Mouse (Mus musculus): Measurements from ENCODE around the gene Sec24c. TPM values are rescaled to one million over a fixed set of nuclear protein-coding genes. Genes with fewer than 3 reads are reported as not detected.

Gene Sec24c
- polyA plus RNA-seq, 1 experiment from 2014 or later: 37.6 TPM

DNA sequence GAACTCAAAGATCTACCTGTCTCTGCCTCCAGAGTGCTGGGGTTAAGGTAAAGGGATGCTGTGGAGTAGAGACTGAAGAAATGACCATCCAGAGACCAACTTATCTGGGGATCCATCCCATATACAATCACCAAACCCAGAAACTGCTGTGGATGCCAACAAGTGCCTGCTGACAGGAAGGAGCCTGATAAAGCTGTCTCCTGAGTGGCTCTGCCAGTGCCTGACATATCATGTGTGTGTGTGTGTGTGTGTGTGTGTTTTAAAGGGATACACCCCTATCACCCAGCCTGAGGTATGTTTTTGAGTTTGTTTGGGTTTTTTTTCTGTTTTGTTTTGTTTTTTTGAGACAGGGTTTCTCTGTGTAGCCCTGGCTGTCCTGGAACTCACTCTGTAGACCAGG lies 27.7 kb upstream of the Sec24c start:
- TF ChIP-seq EP300 (IDR thresholded peaks at IDR 0.05) (no peak), CTCF (IDR thresholded peaks at IDR 0.05) (no peak)
- Histone ChIP-seq H3K27ac (ENCODE audit: low read length) (no peak overlapping the region), H3K4me3 (ENCODE audit: low read depth, low read length) (no peak overlapping the region), H3K36me3 (ENCODE audit: insufficient read depth, low read length) (no peaks in the 10 kb centered on the region), H3K4me1 (ENCODE audit: insufficient read depth, low read depth, low read length) (no peaks in the 10 kb centered on the region), H3K9me3 (ENCODE audit: low read length) (no peaks in the 10 kb centered on the region), H3K9ac (replicated peaks; ENCODE audit: low read depth) (no peak overlapping the region), H3K27me3 (replicated peaks; ENCODE audit: insufficient read depth, low read length) (no peaks in the 10 kb centered on the region), H3K4me2 (replicated peaks; ENCODE audit: low read depth, low read length) (no peak overlapping the region)
- ATAC-seq: no peak
- no peak for DNase-seq (ENCODE audit: low spot score)

DNA sequence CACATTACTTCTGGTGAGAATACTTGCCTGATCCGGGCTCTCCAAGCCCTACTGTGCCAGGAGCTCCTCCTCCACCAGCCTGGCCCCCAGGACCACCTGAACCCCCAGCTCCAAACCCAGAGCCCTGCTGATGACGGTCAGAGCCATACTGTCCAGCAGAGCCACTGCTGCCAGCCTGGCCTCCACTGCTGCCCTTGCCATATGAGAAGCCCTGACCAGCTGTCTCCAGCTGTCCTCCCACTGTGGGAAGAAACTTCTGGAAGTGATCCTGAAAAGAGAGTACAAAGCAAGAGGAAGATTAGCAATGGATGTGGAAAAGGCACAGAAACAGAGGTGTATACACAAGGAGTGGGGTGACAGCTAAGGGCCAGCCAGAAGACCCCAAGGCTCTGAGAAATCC lies 23.1 kb upstream of the Sec24c start:
- no peak overlapping the region for H3K9ac ChIP-seq (replicated peaks; ENCODE audit: low read depth)

DNA sequence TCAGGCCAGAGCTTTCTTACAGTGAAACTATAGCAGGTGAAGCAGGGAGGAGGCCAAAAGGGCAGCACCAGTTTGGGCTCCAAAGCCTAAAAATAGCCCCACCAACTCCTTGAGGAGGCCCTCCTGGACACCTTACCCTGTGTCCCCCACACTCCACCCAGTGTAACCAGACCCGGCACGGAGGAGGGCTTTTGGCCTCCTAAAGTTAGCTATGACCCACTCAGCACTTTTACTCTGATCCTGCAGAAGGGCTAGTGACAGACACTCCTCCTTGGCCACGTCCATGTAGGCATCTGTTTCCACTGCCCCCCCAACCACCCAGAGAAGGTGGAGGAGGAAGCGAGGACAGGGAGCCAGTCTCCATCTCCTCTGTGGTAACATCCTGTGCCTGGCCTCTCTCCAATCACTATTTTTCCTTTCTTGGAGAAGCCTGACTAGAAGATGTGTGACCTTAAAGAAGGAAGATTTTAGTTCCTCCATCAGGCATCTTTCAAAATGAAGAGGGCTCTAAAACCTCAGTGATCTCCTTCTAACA lies 22.3 kb upstream of the Sec24c start:
- H3K9ac ChIP-seq (replicated peaks; ENCODE audit: low read depth): no peak overlapping the region
- no peak overlapping the region for H3K4me3 ChIP-seq (ENCODE audit: low read depth, low read length)
- no peaks in the 10 kb centered on the region for H3K9me3 ChIP-seq (ENCODE audit: low read length)
- DNase-seq (ENCODE audit: low spot score) (no peak), ATAC-seq (no peak)
- TF ChIP-seq EP300 (IDR thresholded peaks at IDR 0.05) (no peak), CTCF (IDR thresholded peaks at IDR 0.05) (no peak)
- H3K4me2 ChIP-seq (replicated peaks; ENCODE audit: low read depth, low read length): no peak overlapping the region
- H3K36me3 ChIP-seq (ENCODE audit: insufficient read depth, low read length): no peaks in the 10 kb centered on the region
- 59% methylated on average over 4 of the region's 4 CpGs for WGBS
- no peaks in the 10 kb centered on the region for H3K4me1 ChIP-seq (ENCODE audit: insufficient read depth, low read depth, low read length)
- H3K27me3 ChIP-seq (replicated peaks; ENCODE audit: insufficient read depth, low read length): no peaks in the 10 kb centered on the region
- no peak overlapping the region for H3K27ac ChIP-seq (ENCODE audit: low read length)

More for the DNA sequence above, 23.1 kb upstream of the Sec24c start:
- H3K36me3 ChIP-seq (ENCODE audit: insufficient read depth, low read length): no peaks in the 10 kb centered on the region
- H3K4me2 ChIP-seq (replicated peaks; ENCODE audit: low read depth, low read length): no peak overlapping the region
- H3K27ac ChIP-seq (ENCODE audit: low read length): no peak overlapping the region
- 0 out of 2 replicates have a peak, but pooled peaks have one; percentile 26 for ATAC-seq
- H3K4me3 ChIP-seq (ENCODE audit: low read depth, low read length): no peak overlapping the region
- no peak for DNase-seq (ENCODE audit: low spot score)
- H3K27me3 ChIP-seq (replicated peaks; ENCODE audit: insufficient read depth, low read length): no peaks in the 10 kb centered on the region
- 76% methylated on average over 2 of the region's 2 CpGs for WGBS
- no peaks in the 10 kb centered on the region for H3K9me3 ChIP-seq (ENCODE audit: low read length)
- H3K4me1 ChIP-seq (ENCODE audit: insufficient read depth, low read depth, low read length): no peaks in the 10 kb centered on the region
- TF ChIP-seq CTCF (IDR thresholded peaks at IDR 0.05) (no peak), EP300 (IDR thresholded peaks at IDR 0.05) (no peak)

DNA sequence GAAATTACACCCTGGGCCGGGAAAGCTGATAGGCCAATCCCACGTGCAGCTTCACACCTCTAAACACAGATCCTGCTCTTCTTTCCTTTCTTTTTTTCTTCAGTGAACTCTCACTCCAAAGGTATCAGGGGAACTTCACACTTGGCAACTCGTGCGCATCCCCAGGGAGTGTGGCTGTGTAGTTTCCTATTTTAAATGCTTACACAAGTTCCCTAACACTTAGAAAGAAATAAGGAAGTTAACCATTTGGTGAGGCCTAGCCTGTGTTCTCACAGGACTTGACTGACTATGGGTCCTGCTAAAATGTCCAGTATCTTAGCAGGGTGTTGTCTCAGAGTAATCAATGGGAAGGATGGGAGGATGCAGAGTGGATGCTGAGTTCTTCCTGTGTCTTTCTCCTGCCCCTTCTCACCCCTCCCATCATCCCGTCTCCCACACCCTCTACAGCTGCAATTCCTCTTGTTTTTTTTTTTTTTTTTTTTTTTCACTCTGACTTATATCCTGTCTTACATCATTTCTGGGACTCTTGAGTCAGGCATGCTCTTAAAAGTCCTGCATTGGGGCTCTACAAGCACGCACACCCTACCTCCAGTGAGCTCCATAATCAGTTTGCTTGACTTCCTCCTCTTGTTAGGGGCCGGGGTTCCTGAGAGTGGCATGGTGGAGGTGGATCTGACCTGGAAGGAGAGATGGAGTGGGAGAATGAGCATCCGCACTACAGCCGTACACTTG lies 19.3 kb upstream of the Sec24c start:
- Histone ChIP-seq H3K36me3 (ENCODE audit: insufficient read depth, low read length) (no peaks in the 10 kb centered on the region), H3K4me2 (replicated peaks; ENCODE audit: low read depth, low read length) (no peak overlapping the region), H3K9ac (replicated peaks; ENCODE audit: low read depth) (no peak overlapping the region), H3K4me1 (ENCODE audit: insufficient read depth, low read depth, low read length) (no peaks in the 10 kb centered on the region), H3K27ac (ENCODE audit: low read length) (no peak overlapping the region), H3K9me3 (ENCODE audit: low read length) (no peaks in the 10 kb centered on the region), H3K27me3 (replicated peaks; ENCODE audit: insufficient read depth, low read length) (no peaks in the 10 kb centered on the region), H3K4me3 (ENCODE audit: low read depth, low read length) (no peak overlapping the region)
- no peak for TF ChIP-seq EP300 (IDR thresholded peaks at IDR 0.05)
- ATAC-seq (peak; percentile 17; the same call in 1 of the 2 replicates), DNase-seq (ENCODE audit: low spot score) (peak; percentile 26)
- 58% methylated on average over 9 of the region's 9 CpGs for WGBS

DNA sequence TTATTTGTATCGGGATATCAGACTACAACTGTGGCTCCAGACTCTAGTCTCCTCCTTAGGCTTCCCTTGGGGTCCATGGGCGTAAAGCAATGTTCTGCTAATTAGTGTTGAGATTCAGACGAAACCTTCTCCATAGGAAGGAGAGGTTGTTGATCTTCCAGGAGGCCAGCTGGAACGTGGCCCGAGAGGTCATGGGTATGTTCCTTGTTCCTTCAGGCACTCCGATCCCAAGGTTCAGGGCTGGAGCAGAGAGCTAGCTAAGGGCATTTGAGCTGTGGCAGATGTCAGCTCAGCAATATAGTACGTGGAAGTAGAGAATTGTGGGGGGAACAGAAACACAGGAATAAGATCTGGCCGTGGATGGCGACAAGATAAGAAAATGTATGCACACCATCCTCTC lies 18.4 kb upstream of the Sec24c start:
- no peak overlapping the region for H3K4me2 ChIP-seq (replicated peaks; ENCODE audit: low read depth, low read length)
- TF ChIP-seq CTCF (IDR thresholded peaks at IDR 0.05): no peak
- TF ChIP-seq EP300 (IDR thresholded peaks at IDR 0.05): no peak
- H3K27ac ChIP-seq (ENCODE audit: low read length): no peak overlapping the region
- no peak for DNase-seq (ENCODE audit: low spot score)
- 73% methylated on average over 9 of the region's 9 CpGs for WGBS
- no peak overlapping the region for H3K9ac ChIP-seq (replicated peaks; ENCODE audit: low read depth)
- no peak for ATAC-seq
- H3K36me3 ChIP-seq (ENCODE audit: insufficient read depth, low read length): no peaks in the 10 kb centered on the region
- H3K9me3 ChIP-seq (ENCODE audit: low read length): no peaks in the 10 kb centered on the region
- H3K4me1 ChIP-seq (ENCODE audit: insufficient read depth, low read depth, low read length): no peaks in the 10 kb centered on the region; the same call in 1 of the 2 replicates
- no peak overlapping the region for H3K4me3 ChIP-seq (ENCODE audit: low read depth, low read length)
- no peaks in the 10 kb centered on the region for H3K27me3 ChIP-seq (replicated peaks; ENCODE audit: insufficient read depth, low read length)

DNA sequence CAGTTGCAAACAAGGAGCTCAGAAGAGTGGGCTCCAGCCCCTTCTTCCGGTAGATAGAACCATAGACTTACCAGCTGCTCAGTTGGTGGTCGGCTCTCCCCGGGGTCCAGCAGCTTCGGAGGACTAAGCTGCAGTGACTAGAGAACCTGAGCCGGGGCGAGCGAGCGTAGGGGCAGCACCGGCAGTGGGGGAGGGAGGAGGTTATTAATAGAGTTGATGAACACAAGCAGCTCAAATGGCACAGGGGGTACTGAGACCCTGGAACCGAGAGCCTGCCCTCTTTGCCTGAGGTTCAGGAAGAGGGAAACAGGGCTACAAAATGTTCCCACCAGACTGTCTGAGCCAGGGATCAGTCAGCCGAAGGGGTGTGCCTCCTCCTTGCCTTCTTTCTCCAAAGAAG lies 17.7 kb upstream of the Sec24c start, which contains the start of gene Myoz1:
Gene Myoz1, minus strand, starts transcription at position 180 of the 400 bp plus-strand sequence.
- DNase-seq (ENCODE audit: low spot score) (no peak), ATAC-seq (no peak)
- H3K27me3 ChIP-seq (replicated peaks; ENCODE audit: insufficient read depth, low read length): no peaks in the 10 kb centered on the region
- H3K9me3 ChIP-seq (ENCODE audit: low read length): no peaks in the 10 kb centered on the region
- TF ChIP-seq EP300 (IDR thresholded peaks at IDR 0.05): no peak
- TF ChIP-seq CTCF (IDR thresholded peaks at IDR 0.05): no peak
- H3K4me1 ChIP-seq (ENCODE audit: insufficient read depth, low read depth, low read length): no peaks in the 10 kb centered on the region; the same call in 1 of the 2 replicates
- H3K9ac ChIP-seq (replicated peaks; ENCODE audit: low read depth): no peak within 1 kb of the TSS
- H3K27ac ChIP-seq (ENCODE audit: low read length): no peak within 1 kb of the TSS
- no peaks in the 10 kb centered on the region for H3K36me3 ChIP-seq (ENCODE audit: insufficient read depth, low read length)
- WGBS: 54% methylated on average over 11 of the region's 11 CpGs
- H3K4me2 ChIP-seq (replicated peaks; ENCODE audit: low read depth, low read length): no peak within 1 kb of the TSS
- H3K4me3 ChIP-seq (ENCODE audit: low read depth, low read length): no peak within 1 kb of the TSS

Data from lung, postnatal 0 days (tissue).